Mouse (Mus musculus) embryo, embryonic 10.5 days (tissue): ENCODE data around the gene Gnl1.
"Not testable (repeated sequence)": the region's sequence is repeated elsewhere in the genome, so short reads cannot be mapped to it uniquely, and the experiment has no call there.

Source experiments
- DNase-seq: peaks from one replicate; pipeline ENCODE4 v3.0.0-alpha.2; 2015; ENCODE audit warnings: low spot score

The Gnl1 gene

DNA sequence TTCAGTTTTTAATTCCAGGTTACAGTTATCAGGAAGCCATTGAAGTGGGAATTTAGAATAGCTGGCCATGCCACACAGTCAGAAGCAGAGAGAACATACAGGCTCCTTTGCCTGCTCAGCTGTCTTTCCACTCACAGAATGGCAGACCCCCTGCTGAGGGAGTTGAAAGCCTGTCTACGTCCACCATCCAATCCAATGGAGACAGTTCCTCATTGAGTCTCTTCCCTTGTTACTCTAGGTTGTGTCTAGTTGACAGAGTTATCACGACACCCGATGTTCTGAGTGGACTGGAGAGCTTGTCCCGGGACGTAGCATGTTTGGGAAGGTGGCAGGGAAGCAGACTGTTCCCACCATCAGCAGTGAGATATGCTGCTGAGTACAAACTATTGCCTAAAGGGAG is 45.5 kb downstream of the Gnl1 start:
- no peak for DNase-seq

DNA sequence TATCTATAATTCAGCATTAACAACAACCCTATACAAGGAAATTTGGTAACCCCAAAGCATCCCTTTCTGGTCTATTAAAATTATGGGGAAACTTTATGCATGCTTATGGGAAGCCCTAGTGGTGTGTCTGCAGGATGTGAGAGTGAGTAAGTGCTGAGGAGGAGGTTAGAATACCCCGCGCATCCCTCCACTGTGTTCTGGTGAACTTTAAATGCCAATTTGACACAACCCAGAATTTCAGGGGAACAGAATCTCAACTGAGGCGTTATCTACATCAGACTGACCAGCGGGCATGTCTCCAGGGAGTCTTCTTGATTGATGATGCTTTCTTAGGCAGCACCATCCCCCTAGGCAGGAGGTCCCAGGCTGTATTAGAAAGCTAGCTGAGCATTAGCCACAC is 46.2 kb downstream of the Gnl1 start:
- DNase-seq, result no peak

DNA sequence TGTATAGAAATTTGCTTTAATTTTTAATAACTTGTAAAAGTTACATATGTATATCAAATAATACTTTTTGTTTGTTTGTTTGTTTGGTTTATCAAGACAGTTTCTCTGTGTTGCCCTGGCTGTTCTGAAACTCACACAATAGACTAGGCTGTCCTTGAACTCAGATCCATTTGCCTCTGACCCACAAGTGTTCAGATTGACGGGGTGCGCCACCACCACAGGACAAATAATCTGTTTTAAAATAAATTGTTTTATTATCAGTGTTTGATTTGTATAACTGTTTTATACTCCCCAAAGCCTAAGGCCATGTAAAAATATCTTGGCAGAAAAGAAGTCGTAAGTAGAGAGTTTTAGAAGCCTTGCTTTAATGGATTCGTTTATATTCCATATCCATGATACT is 48.0 kb downstream of the Gnl1 start:
- DNase-seq, result no peak

DNA sequence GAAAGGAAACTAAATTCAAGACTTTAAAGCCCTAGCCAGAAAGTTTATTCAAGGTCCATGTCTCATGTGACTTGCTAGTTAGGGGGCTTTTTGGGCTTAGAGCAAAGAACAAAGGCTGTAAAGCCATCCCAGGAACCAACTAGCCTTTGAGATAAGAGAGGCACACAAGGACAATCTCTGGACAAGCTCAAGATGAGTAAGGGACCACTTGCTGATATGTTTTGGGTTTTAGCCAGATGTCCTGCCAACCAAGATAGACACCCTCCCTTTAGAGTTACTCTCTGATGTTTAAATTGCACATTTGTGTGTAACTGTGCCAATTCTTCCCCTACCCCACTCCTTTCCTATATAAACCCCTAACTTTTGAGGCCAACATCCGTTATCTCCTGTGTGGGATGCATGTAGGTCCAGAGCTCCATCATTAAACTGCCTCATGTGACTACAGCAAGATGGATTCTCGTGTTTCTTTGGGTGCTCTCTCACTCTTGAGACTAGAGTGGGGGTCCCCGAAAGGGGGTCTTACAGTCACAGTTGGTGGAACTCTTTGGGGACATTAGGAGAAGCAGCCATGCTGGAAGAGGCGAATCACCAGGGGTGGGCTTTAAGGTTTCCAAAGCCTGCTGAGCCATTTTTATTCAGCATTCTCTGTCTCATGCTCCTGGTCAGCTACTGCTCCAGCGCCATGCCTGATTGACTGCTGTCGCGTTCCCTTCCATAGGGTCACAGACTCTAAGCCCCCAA is 49.4 kb downstream of the Gnl1 start:
- no peak for DNase-seq

DNA sequence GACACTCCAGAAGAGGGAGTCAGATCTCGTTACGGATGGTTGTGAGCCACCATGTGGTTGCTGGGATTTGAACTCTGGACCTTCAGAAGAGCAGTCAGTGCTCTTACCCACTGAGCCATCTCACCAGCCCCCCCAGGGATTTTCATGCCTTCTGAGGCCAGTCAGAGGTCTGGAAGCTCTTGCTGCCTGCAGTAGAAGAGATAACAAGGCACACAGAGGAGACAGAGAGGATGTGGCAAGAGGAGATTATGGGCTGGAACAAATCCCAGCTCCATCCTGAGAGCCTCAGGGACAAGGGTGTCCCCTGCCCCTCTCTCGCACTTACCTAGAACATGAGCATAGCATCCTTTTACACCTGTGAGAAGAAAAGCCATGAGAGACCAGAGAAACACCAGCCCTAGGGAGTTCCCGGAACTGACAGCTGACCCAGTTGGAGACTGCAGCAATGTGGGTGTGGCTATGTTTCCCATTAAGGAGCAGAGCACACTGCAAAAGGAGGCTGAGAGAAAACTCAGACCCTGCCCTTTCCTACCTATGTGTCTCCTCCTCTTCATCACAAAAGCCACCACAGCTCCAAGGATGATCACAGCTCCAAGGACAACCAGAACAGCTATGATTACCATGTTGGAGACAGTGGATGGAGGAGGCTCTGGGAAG is 50.5 kb downstream of the Gnl1 start:
- DNase-seq, result not testable (repeated sequence)

DNA sequence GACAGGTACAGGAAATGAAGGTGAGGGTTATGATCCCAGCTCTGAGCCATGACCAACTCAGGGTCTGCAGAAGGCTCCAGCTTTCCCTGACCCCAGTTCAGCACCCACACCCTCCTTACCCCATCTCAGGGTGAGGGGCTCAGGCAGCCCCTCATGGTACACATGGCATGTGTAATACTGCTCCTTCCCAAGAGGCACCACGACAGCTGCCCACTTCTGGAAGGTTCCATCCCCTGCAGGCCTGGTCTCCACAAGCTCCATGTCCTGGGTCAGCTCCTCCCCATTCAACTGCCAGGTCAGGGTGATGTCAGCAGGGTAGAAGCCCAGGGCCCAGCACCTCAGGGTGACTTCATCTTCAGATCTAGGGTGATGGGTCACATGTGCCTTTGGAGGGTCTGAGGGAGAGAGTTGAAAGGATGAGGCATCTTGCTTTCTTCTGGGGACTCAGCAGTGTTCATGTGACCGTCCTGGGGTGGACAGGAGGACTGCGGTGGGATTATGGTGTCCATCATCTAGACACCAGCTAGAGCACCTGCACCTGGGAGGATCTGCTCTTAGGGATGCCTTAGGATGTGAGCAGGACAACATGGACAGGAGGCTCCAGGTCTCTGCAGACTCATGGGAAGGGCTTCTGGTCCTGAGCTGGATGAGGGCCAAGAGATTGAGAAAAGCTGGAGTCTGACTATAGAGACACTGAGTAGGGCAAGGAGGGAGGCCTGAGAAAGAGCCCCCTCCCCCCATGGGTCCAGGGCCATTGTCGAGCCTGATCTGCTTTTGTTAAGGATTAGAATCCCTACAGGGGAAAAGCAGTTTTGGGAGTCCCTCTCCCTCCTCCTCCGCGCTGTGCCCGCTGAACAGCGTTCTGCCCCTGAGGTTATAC is 51.3 kb downstream of the Gnl1 start:
- DNase-seq, result not testable (repeated sequence)

DNA sequence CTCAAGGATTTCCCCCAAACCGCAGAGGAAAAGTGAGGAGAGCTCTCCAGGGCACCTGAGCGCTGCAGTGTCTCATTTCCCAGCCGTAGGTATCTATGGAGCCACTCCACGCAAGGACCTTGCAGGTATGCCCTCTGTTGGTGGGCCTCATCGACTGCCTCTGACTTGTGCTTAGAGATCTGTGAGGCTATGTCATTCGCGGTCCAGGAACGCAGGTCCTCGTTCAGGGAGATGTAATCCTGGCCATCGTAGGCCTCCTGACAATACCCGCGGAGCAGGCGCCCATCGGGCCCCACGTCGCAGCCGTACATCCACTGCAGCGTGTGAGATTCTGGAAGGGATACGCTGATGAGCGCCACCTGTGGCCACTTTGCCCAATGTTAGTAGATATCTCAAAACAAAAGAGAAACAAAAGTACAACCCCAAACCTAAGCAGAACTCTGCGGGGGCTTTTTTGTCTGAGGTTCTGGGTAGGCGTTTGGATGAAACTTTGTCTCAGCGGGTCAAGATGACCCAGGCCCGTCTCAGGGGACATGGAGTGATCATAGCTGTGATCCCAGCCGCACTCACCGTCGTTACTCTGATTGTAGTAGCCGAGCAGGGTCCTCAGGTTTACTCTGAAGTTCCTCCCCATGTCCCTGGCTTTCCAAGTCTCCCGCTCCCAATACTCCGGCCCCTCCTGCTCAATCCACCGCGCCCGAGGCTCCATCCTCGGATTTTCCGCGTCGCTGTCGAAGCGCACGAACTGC is 52.1 kb downstream of the Gnl1 start:
- peak; percentile 39 for DNase-seq

DNA sequence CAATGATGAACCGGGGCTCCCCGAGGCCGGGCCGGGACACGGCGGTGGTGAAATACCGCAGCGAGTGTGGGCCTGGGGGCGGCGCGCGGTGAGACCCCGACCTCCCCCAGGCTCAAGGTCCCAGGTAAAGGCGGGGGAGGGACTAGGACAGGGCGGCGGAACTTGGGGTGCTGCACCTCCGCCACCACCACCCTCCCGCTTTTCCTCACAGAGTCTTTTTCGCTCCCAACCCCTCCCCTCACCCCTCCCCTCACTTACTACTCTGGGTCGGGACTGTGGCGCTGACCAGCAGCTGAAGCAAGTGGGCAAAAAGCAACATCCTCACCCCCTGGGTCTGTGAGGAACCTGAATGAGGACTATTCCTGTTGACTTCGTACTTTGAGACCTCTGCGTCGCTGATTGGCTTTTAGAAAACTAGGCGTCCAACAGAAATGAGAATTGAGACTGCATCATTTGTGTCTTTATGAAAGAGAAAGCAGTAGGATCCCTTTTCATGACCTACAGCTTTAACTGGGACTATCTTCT is 52.8 kb downstream of the Gnl1 start, which contains the start of gene H2-T23:
H2-T23 (minus strand) TSS at position 505 of the 525 bp plus-strand sequence.
- peak; percentile 67 for DNase-seq

DNA sequence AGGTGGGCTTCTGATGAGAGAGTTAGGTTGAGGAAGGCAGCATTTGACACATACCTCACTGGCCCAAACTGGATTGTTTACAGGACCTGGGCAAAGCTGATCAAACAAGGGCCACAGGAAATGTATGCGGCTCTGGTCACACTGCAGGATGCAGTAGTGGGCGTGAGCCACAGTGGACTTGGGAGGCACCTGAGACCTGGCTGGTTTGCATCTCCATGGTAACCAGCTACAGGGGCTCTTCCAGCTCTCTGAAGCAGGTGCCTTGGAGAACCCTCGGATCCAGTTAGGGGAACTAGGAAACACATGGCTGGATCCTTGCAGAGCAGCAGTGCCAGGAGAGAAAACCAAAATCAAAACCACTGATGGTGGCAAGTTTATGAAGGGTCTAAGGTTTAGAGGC is 54.9 kb downstream of the Gnl1 start:
- DNase-seq, result not testable (repeated sequence)

DNA sequence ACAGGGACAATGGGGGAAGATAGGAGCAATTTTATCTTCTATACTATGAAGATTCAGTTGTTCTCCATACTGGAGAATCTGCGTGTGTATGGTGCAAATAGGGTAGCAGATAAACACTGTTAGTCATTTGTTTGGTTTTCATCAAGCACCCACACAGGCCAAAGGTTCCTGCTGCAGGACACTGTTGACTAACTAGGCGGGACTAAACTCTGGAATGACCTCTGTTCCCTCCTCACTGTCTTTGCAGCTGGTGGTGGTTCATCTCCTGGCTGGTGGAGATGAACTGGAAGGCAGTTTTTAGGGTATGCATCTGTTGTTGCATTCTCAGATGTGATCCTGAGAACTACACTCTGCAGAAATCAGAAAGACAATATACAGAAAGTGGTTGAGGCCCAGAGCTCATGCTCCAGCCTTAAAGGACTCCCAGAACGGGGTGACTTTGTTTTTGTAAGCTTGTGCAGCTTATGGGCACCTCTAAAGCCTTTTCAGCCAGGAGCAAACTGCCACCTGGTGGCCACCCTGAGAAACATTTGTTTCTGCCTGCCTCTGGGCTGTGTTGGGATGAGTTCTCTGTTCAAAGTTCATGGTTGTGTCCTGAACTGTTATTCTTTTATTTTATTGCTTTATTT is 55.5 kb downstream of the Gnl1 start:
- DNase-seq, result not testable (repeated sequence)

DNA sequence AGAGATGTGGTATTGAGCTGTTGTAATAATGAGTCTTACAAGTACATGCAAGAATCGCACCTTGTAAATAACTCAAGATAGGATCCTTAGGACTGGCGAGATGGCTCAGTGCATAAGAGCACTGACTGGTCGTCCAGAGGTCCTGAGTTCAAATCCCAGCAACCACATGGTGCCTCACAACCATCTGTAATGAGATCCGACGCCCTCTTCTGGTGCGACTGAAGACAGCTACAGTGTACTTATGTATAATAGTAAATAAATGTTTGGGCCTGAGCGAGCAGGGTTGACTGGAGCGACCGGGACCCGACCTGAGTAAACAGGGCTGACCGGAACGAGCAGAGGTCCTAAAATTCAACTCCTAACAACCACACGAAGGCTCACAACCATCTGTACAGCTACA is 56.5 kb downstream of the Gnl1 start:
- DNase-seq, result not testable (repeated sequence)
